Mouse (Mus musculus) megakaryocyte, embryonic 14.5 days (primary cell): ENCODE results near the gene P3h4.

Source experiments
- FLI1 ChIP-seq: IDR thresholded peaks from 2 replicates; pipeline ENCODE4 v1.6.1; 2012; ENCODE audit warnings: low read length, inconsistent platforms, mixed read lengths
- GATA1 ChIP-seq: IDR thresholded peaks from 3 replicates; pipeline ENCODE4 v1.6.1; 2012; ENCODE audit warnings: mixed read lengths, low read length, inconsistent platforms, borderline replicate concordance

- TF ChIP-seq GATA1 (no peak), FLI1 (no peak)
Observed at GRCm38 (mm10) chr11:100402682-100403081, 12.0 kb downstream of the P3h4 start.
